Mouse (Mus musculus) liver, adult (tissue): ENCODE results near the gene Col6a6.

ENCODE experiments used
- GATA4 ChIP-seq: IDR thresholded peaks from 2 replicates; pipeline ENCODE4 v1.6.1; 2014; ENCODE audit warnings: mild to moderate bottlenecking, low read length; ENCODE audit not compliant: insufficient replicate concordance

The Col6a6 gene

GRCm38 (mm10) chr9:105819155-105819709, 8.7 kb downstream of the Col6a6 start:
- no peak for TF ChIP-seq GATA4

DNA sequence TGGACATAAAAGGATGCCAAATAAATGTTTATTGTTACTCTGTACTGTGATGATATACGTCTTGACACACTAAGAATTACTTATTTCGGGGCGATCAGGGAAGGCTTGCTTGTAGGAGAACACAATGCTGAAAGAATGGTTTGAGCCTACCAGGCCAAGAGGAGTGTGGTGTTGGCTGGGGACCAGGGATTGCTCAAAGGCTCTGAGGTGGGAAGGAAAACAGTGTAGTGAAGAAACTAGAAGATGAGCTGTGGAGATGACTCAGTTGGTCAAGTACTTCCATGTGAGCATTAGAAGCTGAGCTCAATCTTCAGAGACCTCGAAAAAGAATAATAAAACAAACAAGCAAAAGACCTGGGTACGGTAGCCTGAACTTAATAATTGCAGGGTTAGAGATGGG, 13.5 kb downstream of the Col6a6 start:
- TF ChIP-seq GATA4 = no peak

- no peak for TF ChIP-seq GATA4
These were observed 16.5 kb downstream of the Col6a6 start for GRCm38 (mm10) chr9:105811458-105811857.

DNA sequence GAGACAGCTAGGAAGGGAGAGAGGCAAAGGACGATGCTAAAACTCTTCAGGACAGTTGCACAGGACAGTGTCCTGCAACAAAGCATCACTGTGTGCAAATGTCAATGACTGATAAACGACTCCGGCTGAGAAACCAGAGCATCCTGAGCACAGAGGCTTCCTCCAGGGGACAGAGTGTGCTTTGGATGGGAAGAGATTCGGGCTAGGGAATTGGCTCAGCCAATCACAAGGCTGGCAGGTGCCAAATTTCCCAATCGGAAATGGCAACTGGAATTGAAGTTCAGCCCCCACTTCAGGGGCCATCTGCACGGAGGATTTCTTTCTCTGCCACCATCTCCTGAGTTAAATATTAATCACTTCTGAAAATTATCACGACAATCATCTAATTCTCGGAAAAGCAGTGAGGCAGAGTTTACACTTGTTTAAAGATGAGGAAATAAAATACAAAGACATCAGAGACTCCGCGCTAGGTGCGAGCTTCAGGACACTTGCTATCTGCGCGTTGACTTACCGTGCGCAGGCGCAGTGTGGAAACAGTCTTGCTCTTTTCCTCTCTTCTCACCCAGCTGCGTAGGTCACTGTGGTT, 18.9 kb downstream of the Col6a6 start:
- TF ChIP-seq GATA4 = peak; percentile 2; the same call in 1 of the 2 replicates

- TF ChIP-seq GATA4 = no peak
These were observed 24.5 kb downstream of the Col6a6 start for GRCm38 (mm10) chr9:105803416-105803815.

DNA sequence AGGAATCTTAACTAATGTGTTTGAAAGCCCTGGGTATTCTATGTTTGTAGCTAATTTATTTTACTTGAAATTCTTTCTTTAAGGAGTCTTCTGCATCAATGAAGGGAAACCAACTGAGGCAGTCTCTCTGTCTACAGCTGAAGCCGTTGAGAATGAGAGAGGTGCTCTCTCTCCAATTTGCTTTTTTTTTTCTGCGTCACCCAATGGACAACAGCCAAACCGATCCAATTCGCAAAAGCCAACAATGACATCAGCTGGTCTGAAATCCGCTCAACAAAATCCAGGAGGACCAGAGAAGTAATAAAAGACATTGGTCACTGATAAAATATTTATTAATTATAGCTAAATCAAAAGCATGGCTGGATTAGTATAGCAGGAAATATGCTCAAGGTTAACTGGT, 26.5 kb downstream of the Col6a6 start:
- TF ChIP-seq GATA4 = no peak

- TF ChIP-seq GATA4 = no peak
These were observed 27.7 kb downstream of the Col6a6 start for GRCm38 (mm10) chr9:105800286-105800685.

- TF ChIP-seq GATA4 = no peak
These were observed 31.8 kb downstream of the Col6a6 start for GRCm38 (mm10) chr9:105796137-105796536.

DNA sequence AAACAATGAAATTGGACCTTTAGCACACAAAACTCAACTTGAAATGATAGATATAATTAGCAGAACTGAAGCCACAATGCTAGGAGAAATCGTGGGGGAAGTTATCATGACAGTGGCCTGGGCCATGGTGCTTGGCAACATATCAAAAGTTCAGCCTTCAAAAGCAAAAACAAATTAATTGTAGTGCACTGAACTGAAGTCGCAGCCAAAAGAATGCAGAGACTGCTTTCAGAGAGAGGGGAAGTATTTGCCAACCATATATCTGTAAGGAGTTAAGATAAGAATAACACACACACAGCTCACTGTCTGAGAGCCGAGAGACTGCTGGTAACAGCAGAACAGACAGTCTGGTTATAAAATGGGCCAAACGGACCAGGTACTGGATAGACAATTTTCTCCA, 33.0 kb downstream of the Col6a6 start:
- TF ChIP-seq GATA4 = no peak

DNA sequence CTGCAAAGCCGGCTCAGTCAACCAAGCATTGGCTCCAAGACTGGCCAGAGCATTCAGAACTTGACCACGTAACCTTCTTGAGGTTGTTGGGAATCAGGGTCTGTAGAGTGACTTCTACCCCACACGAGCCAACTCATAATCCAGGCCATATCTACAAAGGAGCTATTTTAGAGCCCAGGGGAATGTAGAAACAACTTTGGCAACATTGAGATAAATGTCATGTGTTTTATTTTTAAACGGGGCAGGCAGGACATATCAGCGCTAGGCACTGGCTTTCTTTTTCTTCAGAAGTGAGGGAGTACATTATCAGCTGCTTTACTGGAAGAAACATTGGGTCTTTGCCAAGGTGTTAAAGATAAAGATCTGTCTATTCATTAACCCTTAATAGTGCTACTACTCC, 36.1 kb downstream of the Col6a6 start:
- no peak for TF ChIP-seq GATA4

GRCm38 (mm10) chr9:105788203-105788602, 39.8 kb downstream of the Col6a6 start:
- TF ChIP-seq GATA4 = no peak

GRCm38 (mm10) chr9:105787800-105788199, 40.2 kb downstream of the Col6a6 start:
- TF ChIP-seq GATA4 = no peak

DNA sequence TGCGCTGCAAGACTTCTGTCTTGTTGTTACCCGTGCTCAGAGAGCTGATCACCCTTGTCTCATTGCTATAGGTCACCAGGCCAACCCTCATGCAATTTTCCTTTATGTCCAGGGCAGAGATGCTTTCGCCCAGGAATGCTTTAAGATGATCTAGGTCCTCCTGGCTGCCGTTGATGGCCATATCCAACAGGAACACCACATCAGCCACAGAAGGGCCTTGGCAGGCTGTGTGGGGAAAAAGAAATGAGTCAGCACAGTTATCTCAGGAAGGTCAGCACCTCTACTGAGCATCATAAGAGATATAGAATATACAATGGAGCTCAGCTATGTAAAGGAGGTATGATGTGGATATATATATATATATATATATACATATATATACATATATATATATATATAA, 43.9 kb downstream of the Col6a6 start:
- TF ChIP-seq GATA4 = no peak

GRCm38 (mm10) chr9:105780696-105781095, 47.3 kb downstream of the Col6a6 start:
- no peak for TF ChIP-seq GATA4

DNA sequence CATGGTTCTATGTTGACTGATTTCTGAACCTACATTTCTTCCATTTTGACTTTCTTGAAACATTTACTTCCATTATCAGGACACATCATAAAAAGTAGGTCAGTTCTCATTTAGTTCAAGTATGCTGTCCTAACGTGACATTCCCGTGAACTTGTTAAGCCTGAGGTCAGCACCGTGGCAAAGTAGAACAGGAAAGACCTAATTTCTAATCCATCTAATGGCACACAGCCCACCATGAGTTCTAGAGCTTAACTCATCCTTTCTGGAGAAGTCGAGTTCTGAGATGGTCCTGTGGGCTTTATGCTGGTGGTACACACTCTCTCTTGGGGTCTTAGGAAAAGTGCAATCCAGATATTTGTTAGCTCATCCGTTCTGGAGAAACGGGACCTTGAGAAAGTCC, 49.2 kb downstream of the Col6a6 start:
- no peak for TF ChIP-seq GATA4

GRCm38 (mm10) chr9:105774878-105775277, 53.1 kb downstream of the Col6a6 start:
- no peak for TF ChIP-seq GATA4

- TF ChIP-seq GATA4 = no peak
These were observed 53.6 kb downstream of the Col6a6 start for GRCm38 (mm10) chr9:105774321-105774720.
